Mouse (Mus musculus) monocyte, adult 2 months (primary cell): Measurements from ENCODE around the gene Bcas1.

ENCODE experiments used
- DNase-seq, 2 experiments: peaks; one replicate each; pipeline ENCODE4 v3.0.0; 2022; ENCODE audit warnings: low spot score in 2 of 2, low read depth in 1 of 2

Bcas1 gene

GRCm38 (mm10) chr2:170316774-170317173 lies 110.9 kb downstream of the Bcas1 start:
- DNase-seq, result no peak

- no peak for DNase-seq
Observed at GRCm38 (mm10) chr2:170316344-170316743, 111.3 kb downstream of the Bcas1 start.

- no peak for DNase-seq
Observed at GRCm38 (mm10) chr2:170310988-170311359, 116.7 kb downstream of the Bcas1 start.

- DNase-seq, result no peak
Observed at GRCm38 (mm10) chr2:170310310-170310987, 117.2 kb downstream of the Bcas1 start.

- no peak for DNase-seq
Observed at GRCm38 (mm10) chr2:170308966-170309365, 118.7 kb downstream of the Bcas1 start.

GRCm38 (mm10) chr2:170308033-170308820 lies 119.4 kb downstream of the Bcas1 start:
- DNase-seq, result no peak

GRCm38 (mm10) chr2:170307589-170308021 lies 120.0 kb downstream of the Bcas1 start:
- DNase-seq, result no peak

GRCm38 (mm10) chr2:170306637-170307320 lies 120.9 kb downstream of the Bcas1 start:
- no peak for DNase-seq

- no peak for DNase-seq
Observed at GRCm38 (mm10) chr2:170304766-170305165, 122.9 kb downstream of the Bcas1 start.

- DNase-seq, result no peak
Observed at GRCm38 (mm10) chr2:170303595-170303994, 124.0 kb downstream of the Bcas1 start.

- no peak for DNase-seq
Observed at GRCm38 (mm10) chr2:170302825-170303224, 124.8 kb downstream of the Bcas1 start.
